Mouse (Mus musculus): ENCODE data around the gene Gm38392.

The Gm38392 gene

DNA sequence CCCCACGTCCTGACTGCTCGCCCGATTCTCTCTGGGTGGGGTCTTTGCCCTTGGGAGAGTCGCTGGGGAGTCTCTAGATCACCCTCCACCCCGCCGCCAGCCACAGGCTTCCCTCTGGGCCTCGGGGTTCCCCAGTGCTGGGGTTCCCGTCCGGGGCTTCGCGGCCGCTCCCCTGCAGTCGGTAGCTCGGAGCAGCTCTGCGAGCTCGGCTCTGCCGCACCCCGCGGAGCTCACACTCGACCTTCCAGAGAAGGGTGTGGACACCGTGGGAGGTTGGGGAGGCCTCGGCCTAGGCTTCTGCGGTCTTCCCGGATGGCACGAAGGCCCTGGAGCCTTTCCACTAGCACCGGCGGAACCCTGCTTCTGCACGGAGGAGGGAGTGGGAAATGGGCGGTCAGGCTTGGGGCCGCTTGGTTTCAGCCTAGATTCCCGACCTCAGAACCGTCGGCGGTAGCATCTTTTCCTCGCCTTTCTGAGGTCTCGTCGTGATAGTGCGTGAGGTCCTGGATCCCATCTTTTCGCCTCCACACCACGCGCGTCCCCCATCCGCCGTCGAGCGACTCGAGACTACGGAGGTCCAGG, 71.9 kb downstream of the Gm38392 start:
- DNase-seq (ENCODE audit: low spot score): no peak

DNA sequence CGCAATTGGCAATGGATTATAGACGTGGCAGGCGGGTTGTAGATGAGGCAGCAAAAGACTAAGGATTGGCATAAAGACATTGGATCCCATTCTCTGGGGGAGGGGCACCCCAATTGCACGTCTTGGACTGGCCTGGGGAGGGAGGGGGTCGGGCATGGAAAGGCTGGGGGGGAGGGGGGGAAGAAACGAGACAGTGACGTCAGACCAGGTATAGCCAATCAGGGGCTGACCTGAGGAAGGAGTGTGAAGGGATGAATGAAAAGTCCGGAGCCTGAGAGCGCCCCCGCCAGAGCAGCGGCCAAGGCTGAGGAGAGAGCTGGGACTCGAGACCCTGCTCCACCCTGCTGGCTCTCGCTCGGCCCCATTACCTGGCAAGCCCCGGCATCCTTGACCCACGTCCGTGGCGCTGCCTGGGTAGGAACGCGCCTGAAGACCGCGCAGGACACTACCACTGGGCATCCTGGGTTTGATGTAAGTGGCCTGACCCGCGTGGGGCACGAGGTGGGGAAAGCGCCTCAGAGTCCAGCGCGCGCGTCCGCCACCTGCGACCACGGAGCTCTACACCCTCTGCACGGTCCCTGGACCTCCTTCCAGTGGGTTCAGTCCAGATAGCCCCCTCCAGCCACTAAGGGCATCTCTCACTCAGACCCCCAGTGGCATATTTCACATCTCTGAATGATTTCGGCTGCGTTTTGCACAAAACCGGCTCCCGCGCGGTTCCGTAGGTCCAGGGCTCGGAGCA, 72.6 kb downstream of the Gm38392 start:
- no peak for DNase-seq (ENCODE audit: low spot score)

DNA sequence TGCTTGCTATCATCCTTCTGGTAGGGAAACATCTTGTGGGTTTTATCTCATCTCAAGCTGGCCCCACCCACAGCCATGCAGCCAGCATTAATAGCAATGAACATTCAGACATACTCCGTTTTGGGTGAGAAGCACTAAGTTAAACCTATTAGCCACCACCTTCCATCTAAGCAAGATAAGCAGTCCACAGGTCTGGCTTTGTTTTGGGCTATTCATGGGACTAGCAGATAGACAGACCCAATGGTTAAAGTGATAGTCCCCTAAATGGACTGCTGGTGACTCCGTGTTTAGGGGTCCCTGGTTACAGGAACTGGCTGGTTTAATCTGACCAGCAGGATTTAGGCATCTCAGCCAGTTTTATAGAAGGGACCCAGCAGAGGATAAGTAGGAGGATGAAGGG, 74.0 kb downstream of the Gm38392 start:
- no peak for DNase-seq (ENCODE audit: low spot score)

DNA sequence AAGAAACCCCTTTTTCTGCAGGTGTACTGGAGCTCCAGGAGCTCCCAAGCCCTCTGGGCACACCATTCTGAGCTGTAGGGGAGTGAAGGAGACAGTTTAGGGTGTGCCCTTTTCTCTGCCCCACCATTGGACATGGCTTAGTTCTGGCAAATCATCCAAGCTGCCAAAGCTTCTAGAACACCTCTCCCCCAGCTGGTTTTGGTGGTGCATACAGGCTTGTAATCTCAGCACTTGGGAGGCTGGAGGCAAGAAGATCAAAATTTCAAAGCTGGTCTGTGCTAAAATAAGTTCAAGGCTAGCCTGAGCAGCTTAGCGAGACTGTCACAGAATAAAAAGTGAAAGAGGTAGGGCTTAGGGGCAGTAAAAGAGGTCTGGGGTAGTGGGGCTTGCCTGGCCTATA, 74.7 kb downstream of the Gm38392 start:
- DNase-seq (ENCODE audit: low spot score): no peak

DNA sequence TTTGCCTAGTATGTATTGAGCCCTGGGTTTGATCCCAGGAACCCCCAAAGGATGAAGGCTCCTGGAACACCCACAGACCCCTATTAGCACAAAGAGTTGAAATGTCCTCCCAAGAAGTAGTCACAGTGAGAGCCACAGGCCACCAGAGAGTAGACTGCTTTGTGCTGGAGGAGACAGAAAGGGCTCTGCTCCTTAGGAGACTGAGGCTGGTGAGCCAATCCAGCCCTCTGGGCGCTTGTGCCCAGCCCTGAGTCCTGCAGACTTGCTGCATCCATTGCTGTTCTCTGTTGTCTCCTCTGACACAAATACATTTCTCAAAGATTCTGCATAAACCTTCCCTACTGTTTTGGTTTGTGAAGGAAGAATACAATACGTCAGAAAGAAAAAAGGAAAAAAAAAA, 76.1 kb downstream of the Gm38392 start:
- DNase-seq (ENCODE audit: low spot score): no peak

DNA sequence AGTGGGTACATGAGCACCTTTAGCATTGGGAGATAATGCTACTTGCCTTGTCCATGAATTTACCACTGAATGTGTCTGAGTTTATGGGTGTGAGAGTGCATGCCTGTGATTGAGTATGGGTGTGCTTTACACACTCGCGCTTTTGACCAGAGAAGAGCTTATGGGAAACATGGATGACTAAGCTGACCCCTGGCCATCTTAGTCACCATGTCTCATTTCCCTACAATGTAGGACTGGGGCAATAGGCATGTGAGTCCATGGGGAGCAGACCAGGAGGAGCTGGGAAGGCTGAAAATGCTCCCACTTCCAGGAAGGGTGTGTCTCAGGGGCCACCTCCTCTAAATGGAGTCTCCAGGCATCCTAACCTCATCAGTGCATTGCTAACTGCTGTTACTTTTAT, 76.9 kb downstream of the Gm38392 start:
- no peak for DNase-seq (ENCODE audit: low spot score)

DNA sequence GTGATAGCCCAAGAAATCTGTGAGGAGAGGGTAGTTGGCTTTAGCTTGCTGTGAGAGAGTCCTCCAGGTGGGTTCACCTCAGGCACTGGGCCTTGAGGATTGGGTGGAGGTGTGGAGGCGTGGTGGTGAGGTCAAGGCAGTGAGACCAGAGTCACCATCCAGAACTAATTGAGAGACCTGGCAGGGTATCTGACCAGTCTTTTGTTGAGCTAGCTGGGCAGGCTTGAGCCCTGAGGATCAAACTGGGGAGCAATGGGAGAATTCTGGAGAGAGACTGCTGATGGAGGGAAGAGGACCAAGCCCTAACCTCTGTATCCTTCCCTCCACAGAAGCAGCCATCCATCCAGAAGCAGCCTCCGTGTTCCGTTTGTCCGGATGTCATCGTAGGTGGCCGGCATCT, 77.7 kb downstream of the Gm38392 start:
- DNase-seq (ENCODE audit: low spot score): no peak

DNA sequence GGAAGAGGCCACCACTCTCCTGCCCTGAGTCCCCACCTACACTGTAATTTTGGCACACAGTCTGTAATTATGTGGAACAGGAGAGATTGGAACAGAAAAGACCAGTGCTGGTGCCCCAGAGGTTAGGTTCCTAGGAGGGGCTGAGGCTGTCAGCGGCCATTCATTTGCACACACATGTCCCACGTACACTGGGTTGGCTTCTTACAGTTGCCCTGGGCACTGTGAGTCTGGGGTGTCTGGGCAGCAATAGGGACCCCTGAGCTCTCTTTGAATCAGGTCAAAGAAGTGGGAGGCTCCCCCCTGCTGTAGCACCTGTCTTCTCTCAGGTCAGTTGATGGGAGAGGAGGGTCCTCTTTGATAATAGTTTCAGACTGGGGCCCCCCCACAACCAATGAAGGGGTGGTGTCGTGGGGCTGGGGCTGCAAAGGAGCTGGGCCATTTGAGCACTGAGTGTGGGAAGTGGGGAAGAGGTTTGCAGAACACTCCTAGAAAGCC, 78.7 kb downstream of the Gm38392 start:
- no peak for DNase-seq (ENCODE audit: low spot score)

DNA sequence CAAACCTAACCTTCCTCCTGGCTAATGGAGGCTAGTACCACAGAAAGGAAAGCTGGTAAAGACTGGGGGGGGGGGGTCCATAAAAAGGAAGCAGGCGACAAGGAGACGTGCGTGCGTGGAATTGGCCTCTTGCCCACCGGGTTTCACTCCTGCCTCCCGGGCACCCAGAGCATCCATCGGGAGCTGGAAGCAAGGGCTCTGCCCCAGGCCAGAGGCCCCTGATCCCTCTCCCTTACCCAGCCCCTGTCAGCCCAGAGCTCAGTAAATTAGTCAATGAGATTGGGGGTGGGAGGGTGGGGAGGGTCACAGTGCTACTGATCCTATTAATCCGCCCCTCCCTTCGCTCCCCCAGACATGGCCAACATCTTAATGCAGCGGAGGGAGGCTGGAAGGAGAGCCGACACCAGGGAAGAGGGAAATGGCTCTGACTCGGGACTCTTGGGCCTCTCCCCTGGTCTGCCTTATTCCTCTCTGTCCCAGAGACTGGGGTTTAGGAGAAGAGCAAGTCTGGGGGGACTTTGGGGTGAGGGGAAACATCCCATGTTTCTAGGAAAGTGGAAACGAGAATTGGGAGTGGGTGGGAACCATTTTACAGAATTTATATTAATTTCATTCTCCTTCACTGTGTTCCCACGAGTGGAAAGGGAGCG, 79.4 kb downstream of the Gm38392 start:
- no peak for DNase-seq (ENCODE audit: low spot score)

DNA sequence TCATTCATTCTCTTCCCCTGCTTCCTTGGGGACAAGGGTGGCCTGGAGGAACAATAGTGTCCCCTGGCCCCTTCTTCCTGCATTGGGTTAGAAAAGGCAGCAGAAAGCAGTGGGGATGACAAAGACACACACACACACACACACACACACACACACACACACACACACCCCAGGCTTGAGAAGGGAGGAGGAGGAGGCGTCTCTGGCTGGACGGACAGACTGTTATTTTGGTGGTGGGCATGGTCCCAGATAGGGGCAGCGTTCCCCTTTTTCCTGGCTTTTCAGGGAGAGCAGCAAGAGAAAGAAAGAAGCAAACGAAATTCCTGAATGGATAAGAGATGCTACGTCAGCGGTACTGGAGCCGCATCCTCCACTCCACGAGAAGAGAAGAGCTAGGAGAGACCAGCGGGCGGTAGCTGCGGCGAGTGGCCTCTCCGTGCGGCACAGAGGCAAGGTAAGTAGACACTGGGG, 80.1 kb downstream of the Gm38392 start:
- DNase-seq (ENCODE audit: low spot score): no peak

DNA sequence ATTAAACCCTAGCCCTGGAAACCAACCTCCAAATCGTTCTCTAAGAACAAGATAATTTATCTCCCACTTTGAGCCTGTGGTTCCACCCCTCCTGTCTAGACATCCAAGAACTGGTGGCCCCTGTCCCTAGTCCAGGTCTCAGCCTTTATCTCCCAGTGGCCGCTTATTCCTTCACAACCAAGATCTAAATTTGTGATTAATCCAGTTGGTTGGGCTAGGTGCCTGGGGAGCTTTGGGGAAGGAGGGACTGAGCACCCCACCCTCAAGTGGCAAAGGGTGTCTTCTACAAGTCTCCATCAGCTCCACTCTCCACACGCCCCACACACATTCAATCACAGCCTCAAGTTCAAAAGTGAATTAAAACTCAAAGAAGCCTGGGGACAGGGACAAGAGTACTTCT, 80.5 kb downstream of the Gm38392 start:
- no peak for DNase-seq (ENCODE audit: low spot score)

DNA sequence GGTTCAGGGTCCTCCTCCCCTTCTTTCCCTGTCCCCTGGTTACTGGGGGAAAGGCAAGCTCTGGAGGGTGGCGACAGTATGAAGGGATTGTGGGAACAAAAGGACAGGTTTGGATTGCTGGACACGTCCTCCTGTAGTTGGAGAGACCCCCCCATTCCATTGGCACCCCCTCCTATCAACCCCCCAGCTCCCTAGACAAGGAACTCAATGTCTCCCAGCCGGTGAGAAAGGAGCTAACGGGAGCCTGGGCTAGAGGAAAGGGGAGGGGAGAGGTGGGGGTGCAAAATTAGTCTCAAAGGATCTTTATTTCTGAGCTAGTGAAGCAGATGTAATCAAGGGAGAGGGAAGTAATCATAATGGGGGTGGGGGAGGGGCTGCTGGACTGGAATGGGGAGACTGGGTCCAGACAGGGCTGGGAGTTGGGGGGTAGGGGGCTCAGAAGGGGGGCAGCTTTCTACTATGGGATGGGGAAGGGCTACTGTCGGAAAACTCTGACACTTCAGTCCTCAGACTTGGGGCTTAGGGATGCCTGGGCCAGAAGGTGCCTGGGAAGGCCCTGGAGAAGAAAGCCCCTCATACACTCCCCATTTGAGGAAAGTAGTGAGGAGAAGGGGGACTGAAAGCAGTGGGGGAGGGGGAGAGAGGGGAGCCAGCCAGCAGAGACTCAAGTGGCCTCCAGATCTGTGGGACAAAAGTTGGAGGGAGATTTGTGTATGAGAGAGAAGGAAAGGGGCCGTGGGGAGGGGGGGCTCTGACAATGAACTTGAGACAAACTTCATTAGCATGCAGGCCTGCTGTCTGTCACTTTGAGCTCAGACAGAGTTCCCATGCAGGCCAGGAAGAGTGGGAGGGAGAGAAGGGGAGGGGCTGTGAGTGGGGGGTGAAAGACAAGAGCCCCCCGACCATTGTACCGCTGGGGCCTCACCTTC, 81.2 kb downstream of the Gm38392 start:
- no peak for DNase-seq (ENCODE audit: low spot score)

DNA sequence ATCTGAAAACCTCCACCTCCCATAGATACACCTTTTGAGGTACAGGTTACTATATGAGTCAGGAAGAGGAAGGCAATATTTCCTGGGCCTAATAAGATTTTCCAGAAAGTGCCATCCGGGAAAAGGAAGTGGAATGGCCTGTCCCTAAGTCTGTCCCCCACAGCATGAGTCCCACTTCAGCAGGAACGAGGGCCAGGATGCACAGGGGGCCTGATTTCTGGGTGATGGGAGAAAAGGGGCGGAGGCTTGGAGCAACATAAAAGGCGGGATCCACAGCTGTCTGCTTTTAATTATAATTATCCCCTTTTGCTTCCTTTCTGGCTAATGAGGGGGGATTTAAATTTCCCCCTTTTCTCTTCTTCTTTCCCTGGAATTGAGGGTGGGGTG, 81.8 kb downstream of the Gm38392 start:
- no peak for DNase-seq (ENCODE audit: low spot score)

DNA sequence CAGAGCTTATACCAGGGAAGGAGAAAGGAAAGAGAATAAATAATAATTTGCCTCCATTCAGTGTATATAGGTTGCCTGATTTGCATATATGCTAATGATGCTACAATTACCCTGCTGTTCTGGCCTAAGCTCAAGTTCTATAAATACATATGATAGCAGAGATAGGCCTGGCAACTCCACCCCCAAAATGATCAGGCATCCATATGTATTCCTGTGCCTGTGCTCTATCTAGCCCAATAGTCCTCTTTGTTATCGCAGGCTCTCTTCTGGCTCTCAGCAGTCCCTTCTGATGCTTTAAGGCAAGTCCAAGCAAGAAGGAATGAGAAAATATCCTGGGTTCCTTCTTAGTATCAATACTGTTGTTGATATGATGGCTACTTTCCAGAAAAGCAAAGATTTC, 82.3 kb downstream of the Gm38392 start:
- no peak for DNase-seq (ENCODE audit: low spot score)

DNA sequence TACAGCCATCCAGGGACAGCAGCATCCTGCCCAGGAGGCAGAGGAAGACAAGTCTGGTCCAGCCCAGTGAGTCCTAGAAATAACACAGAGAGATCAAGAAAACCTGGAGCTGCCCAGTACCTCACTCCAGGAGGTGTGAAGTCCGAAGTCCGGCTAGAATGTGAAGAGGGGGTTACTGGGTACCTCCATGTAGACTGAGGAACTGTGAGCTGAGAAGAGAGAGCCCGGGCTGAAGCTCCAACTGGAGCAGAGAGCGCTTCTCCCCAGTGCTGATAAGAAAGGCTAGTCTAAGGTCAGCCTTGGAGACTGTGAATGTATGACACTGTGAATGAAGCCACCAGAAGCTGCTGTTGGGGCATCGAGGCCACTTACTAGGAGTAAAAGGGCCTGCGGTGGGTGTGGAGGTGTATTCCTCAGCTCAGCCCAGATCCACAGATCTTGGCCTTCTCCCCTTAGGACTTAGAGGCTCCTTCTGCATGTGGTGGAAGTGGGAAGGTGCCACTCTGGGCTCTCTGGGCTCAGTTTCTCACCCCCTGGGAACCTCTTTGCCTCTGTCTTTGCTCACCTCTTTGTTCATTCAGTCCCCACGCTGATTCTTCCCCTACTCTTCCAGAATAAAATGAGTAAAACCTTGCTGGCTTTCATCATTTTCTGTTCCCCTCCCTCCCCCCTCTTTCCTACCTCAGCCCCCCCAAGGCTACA, 82.9 kb downstream of the Gm38392 start:
- DNase-seq (ENCODE audit: low spot score): no peak

DNA sequence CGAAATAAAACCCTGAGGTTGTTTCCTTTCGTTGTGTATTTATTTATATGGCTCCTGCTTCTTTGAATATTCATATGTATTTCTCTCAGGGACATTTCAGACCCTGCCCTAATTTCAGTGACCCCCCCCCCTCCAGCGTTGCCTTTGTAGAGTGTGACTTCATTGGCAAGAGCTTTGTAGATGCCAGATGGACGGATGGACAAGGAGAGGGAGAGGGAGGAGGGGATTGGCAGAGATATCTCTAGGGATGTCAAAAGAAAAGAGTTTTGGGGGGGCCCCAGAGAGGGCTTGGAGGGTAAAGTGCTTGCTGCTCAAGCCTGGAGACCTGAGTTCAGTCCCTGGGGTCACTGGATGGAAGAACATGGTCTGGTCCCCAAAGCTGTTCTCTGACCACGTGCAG, 83.6 kb downstream of the Gm38392 start:
- no peak for DNase-seq (ENCODE audit: low spot score)

DNA sequence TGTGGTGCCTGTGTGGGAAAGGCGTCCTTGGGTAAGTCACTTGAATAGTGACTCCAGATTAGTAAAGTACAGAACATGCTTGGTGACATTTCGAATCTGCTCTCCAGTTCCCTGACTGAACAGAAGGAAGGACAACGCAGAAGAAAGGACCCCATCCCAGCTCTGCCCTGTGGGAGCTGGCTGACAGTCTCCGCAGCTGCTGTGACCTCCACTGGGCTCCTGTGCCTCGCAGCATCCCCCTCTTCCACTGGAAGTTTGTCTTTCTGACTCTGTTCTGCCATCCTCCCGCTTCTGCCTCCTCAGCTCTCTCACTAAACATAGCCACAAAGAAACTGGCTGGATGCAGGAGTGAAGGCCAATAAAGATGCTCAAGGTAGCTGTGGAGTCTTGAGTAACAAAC, 84.0 kb downstream of the Gm38392 start:
- no peak for DNase-seq (ENCODE audit: low spot score)

DNA sequence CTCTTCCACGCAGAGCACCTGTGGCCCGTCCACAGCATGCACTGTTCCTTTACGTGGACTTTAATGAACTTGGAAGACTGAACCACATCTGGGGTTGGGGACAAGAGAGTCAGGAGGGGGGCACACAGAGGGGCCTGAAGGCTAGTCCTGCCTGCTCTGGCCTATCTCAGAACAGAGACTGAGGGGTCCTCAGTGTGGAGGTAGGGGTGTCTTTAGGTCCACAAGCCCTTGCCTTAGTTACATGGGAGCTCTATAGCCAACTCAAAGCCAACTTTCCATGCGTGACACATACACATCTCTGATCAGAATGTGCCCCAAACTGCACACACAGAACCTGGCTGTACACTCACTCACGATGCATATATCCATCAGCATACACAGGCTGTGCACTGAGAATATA, 85.4 kb downstream of the Gm38392 start:
- no peak for DNase-seq (ENCODE audit: low spot score)

DNA sequence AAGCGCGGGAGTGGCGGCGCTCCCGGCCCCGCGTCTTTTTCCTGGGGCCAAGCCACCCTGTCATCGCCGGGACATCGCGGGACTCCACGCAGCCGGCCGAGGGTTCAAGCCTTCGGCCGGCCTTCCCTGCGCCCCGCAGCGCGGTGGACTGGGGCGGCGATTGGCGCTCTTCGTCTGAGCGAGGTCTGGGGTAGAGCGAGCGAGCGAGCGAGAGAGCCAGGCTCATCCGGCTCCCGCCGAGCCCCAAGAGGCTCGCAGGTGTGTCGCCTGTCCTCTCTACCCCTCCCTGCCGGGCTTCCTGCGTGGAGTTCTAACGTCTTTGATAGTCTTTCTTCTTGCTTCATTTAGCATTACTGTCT, 86.1 kb downstream of the Gm38392 start:
- DNase-seq (ENCODE audit: low spot score): no peak

DNA sequence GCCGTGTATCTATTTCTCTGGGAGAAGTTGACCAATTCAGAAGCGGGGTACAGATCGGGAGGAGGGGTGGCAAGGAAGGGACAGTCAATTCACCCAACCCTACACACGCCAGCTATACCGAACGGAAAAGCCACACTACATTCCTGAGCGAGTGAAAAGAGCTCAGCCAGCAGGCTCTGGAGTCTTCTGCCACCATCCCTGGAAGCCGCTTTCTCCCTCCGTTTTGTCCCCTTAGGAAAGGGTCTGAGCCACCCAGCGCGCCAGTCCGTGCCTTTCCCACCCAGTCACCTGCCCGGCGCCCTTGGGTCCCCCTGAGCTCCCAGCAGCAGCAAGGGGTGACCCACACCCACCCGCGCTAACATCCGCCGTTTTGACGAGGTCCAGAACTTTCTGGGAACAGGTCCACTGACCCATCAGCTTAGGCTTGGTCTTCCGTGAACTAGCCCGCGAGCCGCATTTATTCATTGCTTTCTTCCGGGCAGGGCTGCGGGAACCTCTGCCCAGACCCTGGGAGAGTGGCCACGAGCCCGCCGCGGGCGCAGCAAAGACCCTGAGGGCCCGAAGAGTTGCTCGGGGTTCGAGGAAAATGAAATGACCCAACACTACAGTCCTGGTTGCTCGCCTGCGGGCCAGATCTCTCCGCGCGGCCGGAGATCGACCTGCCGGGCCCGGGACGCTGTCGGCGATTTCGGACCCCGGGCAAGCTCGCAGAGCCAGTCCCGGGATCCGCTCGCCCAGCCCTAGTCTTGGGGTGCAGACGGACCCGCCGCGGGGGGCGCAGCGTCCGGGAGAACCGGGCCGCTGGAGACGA, 86.6 kb downstream of the Gm38392 start:
- no peak for DNase-seq (ENCODE audit: low spot score)

DNA sequence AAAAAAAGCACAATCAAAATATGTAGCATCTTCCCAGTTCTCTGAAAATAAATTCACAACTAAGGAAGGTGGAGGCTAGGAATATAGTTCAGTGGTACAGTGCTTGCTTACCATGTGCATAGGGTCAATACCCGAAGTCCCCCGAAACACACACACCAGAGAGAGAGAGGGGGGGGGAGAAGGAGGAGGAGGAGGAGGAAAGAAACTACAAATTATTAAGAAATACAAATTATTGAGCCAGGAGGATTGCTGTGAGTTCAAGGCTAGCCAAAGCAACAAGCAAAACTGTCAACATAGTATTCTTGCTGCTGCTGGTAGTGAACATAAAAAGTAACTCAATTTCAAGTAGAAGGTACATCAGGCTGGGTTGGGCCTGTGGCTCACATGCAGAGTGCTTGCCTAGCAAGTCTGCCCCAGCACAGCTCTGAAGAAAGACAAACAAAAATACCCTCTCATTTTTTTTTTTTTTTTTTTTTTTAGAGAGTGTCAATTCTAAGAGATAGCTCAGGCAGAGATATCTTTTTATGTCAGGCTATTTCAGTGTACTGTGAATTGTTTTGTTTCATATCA, 87.4 kb downstream of the Gm38392 start:
- DNase-seq (ENCODE audit: low spot score): no peak

Data from spleen, adult 12 weeks (tissue).